Mouse (Mus musculus): ENCODE results near the gene Prkar1b. TPM values are rescaled to one million over a fixed set of nuclear protein-coding genes. Genes with fewer than 3 reads are reported as not detected.

Prkar1b gene
- polyA plus RNA-seq, 1 experiment, result 3.8 TPM

DNA sequence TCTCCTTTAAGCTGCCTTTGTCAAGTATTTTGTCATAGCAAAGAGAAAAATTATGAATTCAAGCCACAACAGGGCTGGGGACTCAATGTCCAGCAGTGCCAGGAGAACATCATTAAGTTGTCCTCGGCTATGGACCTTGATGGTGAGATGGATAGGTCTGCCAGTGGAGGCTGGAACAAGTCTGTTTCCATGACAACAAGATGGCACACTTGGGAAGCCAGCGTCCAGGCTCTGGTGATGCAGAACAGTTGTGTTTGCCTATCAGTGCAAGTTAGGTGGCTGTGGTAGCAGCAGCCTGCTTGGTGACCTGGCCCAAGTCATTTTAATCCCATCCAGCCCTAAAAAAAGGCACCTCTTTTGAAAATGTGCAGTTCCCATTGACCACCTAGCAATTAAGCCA lies 102.6 kb downstream of the Prkar1b start:
- no peak for TF ChIP-seq POLR2A (IDR thresholded peaks at IDR 0.05; ENCODE audit: low read depth, low read length)
- H3K27ac ChIP-seq (ENCODE audit: insufficient read depth, low read depth, low read length), result no peak overlapping the region
- H3K27me3 ChIP-seq (ENCODE audit: control insufficient read depth, insufficient read depth, low read length), result no peaks in the 10 kb centered on the region
- 64% methylated on average over 2 of the region's 2 CpGs for WGBS
- no peaks in the 10 kb centered on the region for H3K4me1 ChIP-seq (ENCODE audit: control insufficient read depth, insufficient read depth, insufficient read length, low read length)
- H3K36me3 ChIP-seq (ENCODE audit: control insufficient read depth, insufficient read depth, low read length), result no peaks in the 10 kb centered on the region
- no peak overlapping the region for H3K4me3 ChIP-seq (ENCODE audit: low read depth, low read length)

DNA sequence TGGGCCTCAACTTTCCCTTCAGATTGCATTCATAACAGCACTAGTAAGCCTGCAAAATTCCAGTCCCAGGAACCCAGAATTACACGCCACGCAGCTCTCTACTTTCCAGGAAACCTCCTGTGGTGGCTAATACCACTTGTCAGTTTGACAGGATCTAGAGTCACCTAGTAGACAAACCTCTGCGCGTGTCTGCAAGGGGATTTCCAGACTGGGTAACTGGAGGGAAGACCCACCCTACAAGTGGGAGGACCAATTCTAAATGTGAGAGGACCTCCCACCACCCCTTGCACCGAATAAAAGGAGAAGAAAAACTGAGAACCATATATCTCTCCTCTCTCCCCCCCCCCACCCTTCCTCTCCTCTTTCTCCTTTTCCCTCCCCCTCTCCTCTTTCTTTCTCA lies 103.2 kb downstream of the Prkar1b start:
- WGBS, result 64% methylated on average over 5 of the region's 5 CpGs
- no peaks in the 10 kb centered on the region for H3K36me3 ChIP-seq (ENCODE audit: control insufficient read depth, insufficient read depth, low read length)
- H3K27ac ChIP-seq (ENCODE audit: insufficient read depth, low read depth, low read length), result no peak overlapping the region
- H3K4me1 ChIP-seq (ENCODE audit: control insufficient read depth, insufficient read depth, insufficient read length, low read length), result no peaks in the 10 kb centered on the region
- TF ChIP-seq CTCF (IDR thresholded peaks at IDR 0.05; ENCODE audit: extremely low read depth, insufficient read length, insufficient replicate concordance, low read depth, low read length), result no peak
- no peak for TF ChIP-seq POLR2A (IDR thresholded peaks at IDR 0.05; ENCODE audit: low read depth, low read length)
- no peaks in the 10 kb centered on the region for H3K27me3 ChIP-seq (ENCODE audit: control insufficient read depth, insufficient read depth, low read length)
- H3K4me3 ChIP-seq (ENCODE audit: low read depth, low read length), result no peak overlapping the region

DNA sequence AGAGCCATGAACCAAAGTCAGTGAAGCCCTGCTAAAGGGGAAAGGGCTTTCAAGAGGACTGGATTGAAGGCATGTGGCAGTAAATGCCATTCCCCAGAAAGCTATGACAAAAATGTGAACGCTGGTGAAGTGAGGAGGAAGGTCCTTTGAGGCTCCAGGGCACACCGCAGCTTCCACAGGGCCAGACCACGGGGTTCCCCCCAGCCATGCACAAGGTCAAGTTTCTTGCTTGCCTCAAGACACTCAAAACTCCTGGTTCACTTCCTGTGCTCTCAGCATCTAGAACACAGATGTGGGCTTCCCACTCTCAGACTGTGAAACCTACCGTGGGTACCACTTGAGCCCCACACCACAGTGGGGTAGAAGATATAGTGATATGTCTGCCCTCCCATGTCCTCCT lies 106.3 kb downstream of the Prkar1b start:
- H3K27ac ChIP-seq (ENCODE audit: insufficient read depth, low read depth, low read length), result no peak overlapping the region
- no peak overlapping the region for H3K4me3 ChIP-seq (ENCODE audit: low read depth, low read length)
- TF ChIP-seq POLR2A (IDR thresholded peaks at IDR 0.05; ENCODE audit: low read depth, low read length), result no peak
- TF ChIP-seq CTCF (IDR thresholded peaks at IDR 0.05; ENCODE audit: extremely low read depth, insufficient read length, insufficient replicate concordance, low read depth, low read length), result no peak
- H3K4me1 ChIP-seq (ENCODE audit: control insufficient read depth, insufficient read depth, insufficient read length, low read length), result no peaks in the 10 kb centered on the region
- no peaks in the 10 kb centered on the region for H3K36me3 ChIP-seq (ENCODE audit: control insufficient read depth, insufficient read depth, low read length)
- H3K27me3 ChIP-seq (ENCODE audit: control insufficient read depth, insufficient read depth, low read length), result no peaks in the 10 kb centered on the region
- WGBS, result 53% methylated on average over 4 of the region's 4 CpGs

DNA sequence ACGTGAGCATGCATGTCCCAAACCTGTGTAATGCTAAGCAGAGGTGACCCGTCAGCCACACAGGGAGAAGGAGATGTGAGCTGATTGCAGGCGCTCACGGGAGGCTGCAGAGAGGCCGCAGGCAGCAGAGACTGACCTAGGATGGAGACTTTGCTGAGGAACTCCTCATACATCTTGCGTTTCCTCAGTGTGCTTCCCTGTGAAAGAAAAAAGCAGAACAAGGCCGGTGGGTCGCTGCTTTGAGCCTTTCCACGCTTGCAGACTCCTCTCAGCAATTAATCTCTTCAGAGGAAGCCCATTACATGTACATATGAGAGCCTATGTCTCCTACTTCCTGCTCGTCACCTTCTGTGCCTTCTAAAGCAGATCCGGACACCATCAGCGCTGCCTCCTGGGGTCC lies 107.5 kb downstream of the Prkar1b start:
- TF ChIP-seq POLR2A (IDR thresholded peaks at IDR 0.05; ENCODE audit: low read depth, low read length) (no peak), CTCF (IDR thresholded peaks at IDR 0.05; ENCODE audit: extremely low read depth, insufficient read length, insufficient replicate concordance, low read depth, low read length) (no peak)
- Histone ChIP-seq H3K27me3 (ENCODE audit: control insufficient read depth, insufficient read depth, low read length) (no peaks in the 10 kb centered on the region), H3K27ac (ENCODE audit: insufficient read depth, low read depth, low read length) (no peak overlapping the region), H3K36me3 (ENCODE audit: control insufficient read depth, insufficient read depth, low read length) (no peaks in the 10 kb centered on the region), H3K4me3 (ENCODE audit: low read depth, low read length) (no peak overlapping the region), H3K4me1 (ENCODE audit: control insufficient read depth, insufficient read depth, insufficient read length, low read length) (no peaks in the 10 kb centered on the region)
- WGBS, result 78% methylated on average over 12 of the region's 12 CpGs

DNA sequence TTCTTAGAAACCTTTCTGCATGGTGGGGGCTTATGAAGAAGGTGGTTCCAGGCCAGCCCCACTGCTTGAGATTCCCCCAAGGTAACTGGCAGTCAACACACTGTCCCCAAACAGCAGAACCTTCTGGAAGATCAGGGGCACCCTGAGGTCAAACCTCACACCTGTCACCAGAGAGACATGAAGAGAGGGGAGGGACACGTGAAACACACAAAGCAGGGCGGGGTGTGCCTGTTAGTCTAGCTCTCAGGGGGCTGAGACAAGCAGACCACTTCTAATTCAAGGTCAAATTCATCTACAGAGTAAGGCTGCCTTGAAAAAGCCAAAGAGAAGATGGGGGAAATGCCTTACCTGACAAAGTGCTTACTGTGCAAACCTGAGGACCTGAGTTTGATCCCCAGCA lies 114.6 kb downstream of the Prkar1b start:
- WGBS, result 62% methylated on average over 2 of the region's 2 CpGs
- Histone ChIP-seq H3K4me3 (ENCODE audit: low read depth, low read length) (no peak overlapping the region), H3K4me1 (ENCODE audit: control insufficient read depth, insufficient read depth, insufficient read length, low read length) (no peaks in the 10 kb centered on the region; the same call in 1 of the 2 replicates), H3K27me3 (ENCODE audit: control insufficient read depth, insufficient read depth, low read length) (no peaks in the 10 kb centered on the region), H3K27ac (ENCODE audit: insufficient read depth, low read depth, low read length) (no peak overlapping the region), H3K36me3 (ENCODE audit: control insufficient read depth, insufficient read depth, low read length) (no peaks in the 10 kb centered on the region)
- TF ChIP-seq POLR2A (IDR thresholded peaks at IDR 0.05; ENCODE audit: low read depth, low read length) (no peak), CTCF (IDR thresholded peaks at IDR 0.05; ENCODE audit: extremely low read depth, insufficient read length, insufficient replicate concordance, low read depth, low read length) (no peak)

DNA sequence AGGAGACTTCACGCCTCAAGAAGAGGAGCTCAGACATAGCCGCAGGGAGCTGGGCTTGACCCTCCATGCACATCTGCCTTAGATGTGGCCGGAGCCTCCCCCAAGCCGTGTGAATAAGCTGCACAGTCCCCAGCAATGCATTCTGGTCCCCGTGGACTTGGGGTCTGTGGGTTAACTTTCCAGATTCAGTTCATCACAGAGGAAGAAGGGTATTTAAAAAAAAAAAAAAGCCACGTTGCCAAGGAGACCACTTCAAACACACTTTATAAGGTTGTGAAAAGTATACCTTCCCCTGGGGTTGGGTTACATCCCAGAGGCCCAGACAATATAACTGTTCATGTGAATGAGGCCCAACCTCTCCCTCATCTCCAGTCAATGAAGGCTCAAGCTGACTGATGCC lies 115.1 kb downstream of the Prkar1b start:
- Histone ChIP-seq H3K4me3 (ENCODE audit: low read depth, low read length) (no peak overlapping the region), H3K36me3 (ENCODE audit: control insufficient read depth, insufficient read depth, low read length) (no peaks in the 10 kb centered on the region), H3K27me3 (ENCODE audit: control insufficient read depth, insufficient read depth, low read length) (no peaks in the 10 kb centered on the region), H3K27ac (ENCODE audit: insufficient read depth, low read depth, low read length) (no peak overlapping the region), H3K4me1 (ENCODE audit: control insufficient read depth, insufficient read depth, insufficient read length, low read length) (no peaks in the 10 kb centered on the region; the same call in 1 of the 2 replicates)
- WGBS, result 77% methylated on average over 6 of the region's 6 CpGs
- no peak for TF ChIP-seq POLR2A (IDR thresholded peaks at IDR 0.05; ENCODE audit: low read depth, low read length)
- no peak for TF ChIP-seq CTCF (IDR thresholded peaks at IDR 0.05; ENCODE audit: extremely low read depth, insufficient read length, insufficient replicate concordance, low read depth, low read length)

DNA sequence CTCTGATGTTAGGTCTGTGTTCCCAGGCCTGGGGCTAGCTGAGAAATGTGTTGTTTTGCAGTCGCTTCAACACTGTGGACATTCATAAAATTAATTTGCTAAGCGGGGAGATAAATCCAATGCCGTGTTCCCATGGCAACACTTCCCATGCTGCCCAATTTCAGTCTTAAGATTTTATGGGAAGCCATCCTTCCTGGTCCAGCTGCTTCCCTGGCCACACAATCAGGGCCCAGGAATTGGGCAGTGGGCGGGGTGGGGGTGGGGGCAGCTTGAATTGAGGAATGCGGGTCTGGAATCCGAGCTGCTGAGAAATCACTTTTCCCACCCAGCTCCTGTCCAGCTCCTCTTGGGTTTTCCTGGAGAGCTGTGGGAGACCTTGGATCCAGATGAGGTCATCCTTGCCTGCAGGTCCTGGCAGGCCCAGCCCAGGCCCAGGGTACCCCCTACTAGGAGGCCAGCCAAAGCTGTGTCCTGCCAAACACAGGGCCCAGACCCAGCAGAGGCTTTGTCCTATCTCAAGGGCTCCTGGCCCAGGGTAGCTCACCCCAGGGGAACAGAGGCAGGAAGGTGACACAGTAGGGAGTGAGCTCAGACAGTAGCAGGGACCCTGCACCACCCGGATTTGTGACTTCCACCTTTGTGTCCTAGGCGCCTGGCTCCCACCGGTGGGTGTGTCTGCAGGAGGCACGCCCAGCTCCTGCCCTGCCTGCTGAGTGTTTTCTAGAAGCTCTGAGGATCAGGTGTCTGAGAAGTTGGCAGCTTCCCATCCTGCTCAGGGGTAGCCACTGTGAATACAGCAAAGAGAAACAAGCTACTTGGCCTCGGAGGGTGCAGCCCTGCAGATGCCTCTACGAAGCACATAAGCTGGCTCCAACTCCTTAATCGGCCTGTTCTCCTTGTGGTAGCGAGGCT lies 116.1 kb downstream of the Prkar1b start:
- H3K36me3 ChIP-seq (ENCODE audit: control insufficient read depth, insufficient read depth, low read length), result no peaks in the 10 kb centered on the region
- no peaks in the 10 kb centered on the region for H3K27me3 ChIP-seq (ENCODE audit: control insufficient read depth, insufficient read depth, low read length)
- no peak overlapping the region for H3K4me3 ChIP-seq (ENCODE audit: low read depth, low read length)
- TF ChIP-seq CTCF (IDR thresholded peaks at IDR 0.05; ENCODE audit: extremely low read depth, insufficient read length, insufficient replicate concordance, low read depth, low read length) (no peak), POLR2A (IDR thresholded peaks at IDR 0.05; ENCODE audit: low read depth, low read length) (no peak)
- WGBS, result 45% methylated on average over 14 of the region's 14 CpGs
- H3K27ac ChIP-seq (ENCODE audit: insufficient read depth, low read depth, low read length), result no peak overlapping the region
- H3K4me1 ChIP-seq (ENCODE audit: control insufficient read depth, insufficient read depth, insufficient read length, low read length), result no peaks in the 10 kb centered on the region; the same call in 1 of the 2 replicates

Measured in small intestine, adult 2 months (tissue).